Mouse (Mus musculus) forelimb bud, embryonic 11.5 days (tissue): ENCODE data around the gene Entpd3.

ENCODE experiments used
- DNase-seq: peaks from one replicate; pipeline ENCODE4 v3.0.0-alpha.2; 2012; ENCODE audit warnings: low read depth, low spot score

Entpd3 gene

GRCm38 (mm10) chr9:120579808-120580207, 40.2 kb downstream of the Entpd3 start:
- DNase-seq: no peak

- DNase-seq: peak; percentile 64
These were observed 42.5 kb downstream of the Entpd3 start for GRCm38 (mm10) chr9:120581941-120582618.

GRCm38 (mm10) chr9:120582619-120583308, 43.1 kb downstream of the Entpd3 start:
- DNase-seq: peak; percentile 90

- no peak for DNase-seq
These were observed 43.7 kb downstream of the Entpd3 start for GRCm38 (mm10) chr9:120583314-120583713.

GRCm38 (mm10) chr9:120586546-120586945, 46.9 kb downstream of the Entpd3 start:
- peak; percentile 72 for DNase-seq

GRCm38 (mm10) chr9:120591490-120591889, 51.9 kb downstream of the Entpd3 start:
- DNase-seq: peak; percentile 81

GRCm38 (mm10) chr9:120593383-120594101, 53.9 kb downstream of the Entpd3 start:
- no peak for DNase-seq

- DNase-seq: no peak
These were observed 55.2 kb downstream of the Entpd3 start for GRCm38 (mm10) chr9:120594839-120595238.

- no peak for DNase-seq
These were observed 55.7 kb downstream of the Entpd3 start for GRCm38 (mm10) chr9:120595306-120595705.

- peak; percentile 71 for DNase-seq
These were observed 62.0 kb downstream of the Entpd3 start for GRCm38 (mm10) chr9:120601488-120602171.

GRCm38 (mm10) chr9:120602172-120602838, 62.7 kb downstream of the Entpd3 start:
- no peak for DNase-seq

GRCm38 (mm10) chr9:120602839-120603511, 63.4 kb downstream of the Entpd3 start:
- peak; percentile 89 for DNase-seq

GRCm38 (mm10) chr9:120603512-120603908, 63.9 kb downstream of the Entpd3 start:
- no peak for DNase-seq

GRCm38 (mm10) chr9:120603956-120604355, 64.3 kb downstream of the Entpd3 start:
- DNase-seq: no peak

GRCm38 (mm10) chr9:120611055-120611454, 71.4 kb downstream of the Entpd3 start:
- no peak for DNase-seq

GRCm38 (mm10) chr9:120614059-120614458, 74.4 kb downstream of the Entpd3 start:
- no peak for DNase-seq
